Comparison of ENCODE assay signal across 25 mouse cellular contexts in the genomic region with DNA sequence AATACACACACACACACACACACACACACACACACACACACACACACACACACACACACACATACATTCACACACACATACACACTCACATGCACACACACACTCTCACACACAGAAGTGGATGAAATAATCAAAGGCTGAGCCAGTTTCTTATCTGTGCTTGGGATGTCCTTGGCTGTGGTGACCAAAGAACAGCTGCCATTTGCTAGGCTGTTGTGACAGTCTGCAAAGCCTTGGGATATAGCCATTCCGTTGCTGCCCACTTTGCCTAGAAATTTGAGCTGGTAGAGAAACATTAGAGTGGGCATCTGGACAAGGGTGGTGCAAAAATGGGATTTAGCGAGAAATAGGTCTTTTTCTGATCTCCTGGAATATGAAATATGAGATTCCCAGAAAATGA. TPM values are rescaled to one million over a fixed set of nuclear protein-coding genes. Genes with fewer than 3 reads are reported as not detected.
A peak's percentile ranks its signal among the peaks of the same experiment; 100 is the strongest.
DNase-seq lines count a peak whose midpoint lies in the region; ATAC-seq and TF ChIP-seq lines count a peak whose summit lies in the region.
"Had no signal": no experiment of that assay in that cellular context is flagged by ENCODE, and none has a peak within 500 bp of the region (broad histone marks: within the 10 kb centered on the region; RNA-seq: fewer than 3 reads in every experiment).

No protein-coding gene starts in this region.

- DNase-seq in embryonic facial prominence, embryonic 14.5 days (ENCODE audit: low spot score) = peak; percentile 9
- DNase-seq in embryonic facial prominence, embryonic 10.5 days (ENCODE audit: low spot score) = no peak
- no peak for DNase-seq in layer of hippocampus, adult 2 months (ENCODE audit: low spot score in 2 of 2)
- no peak for DNase-seq in layer of hippocampus, adult 9-10 months (ENCODE audit: low spot score)
- peak; percentile 73 for DNase-seq in adrenal gland, adult 2 months
- peak; percentile 42 to 51 for DNase-seq in heart, postnatal 10 days
- DNase-seq in spleen, postnatal 14 days (ENCODE audit: low spot score in 2 of 2) = no peak
- DNase-seq: cerebellum, adult 9-11 months; kidney, adult 18-20 months; right cerebral cortex, adult 18-20 months; thymus, postnatal 4 days had no signal

- intact Hi-C loops in heart, postnatal 10 days (cut with DNase I) = no loop called here

- no peak for TF ChIP-seq CTCF in layer of hippocampus, adult 2 months (conservative IDR thresholded peaks at IDR 0.05)

- H3K27me3 ChIP-seq in embryonic facial prominence, embryonic 14.5 days (replicated peaks; ENCODE audit: control insufficient read depth, insufficient read depth, low read length) = no peaks in the 10 kb centered on the region
- no peaks in the 10 kb centered on the region for H3K27me3 ChIP-seq in embryonic facial prominence, embryonic 10.5 days (replicated peaks; ENCODE audit: low read depth, poor library complexity, severe bottlenecking)
- H3K27me3 ChIP-seq: embryonic facial prominence, embryonic 15.5 days; limb, embryonic 15.5 days; liver, embryonic 15.5 days; Patski had no signal

- H3K4me2 ChIP-seq in embryonic facial prominence, embryonic 14.5 days (ENCODE audit: low read depth, low read length) = no peak overlapping the region
- H3K4me2 ChIP-seq: embryonic facial prominence, embryonic 15.5 days; limb, embryonic 15.5 days; liver, embryonic 15.5 days had no signal

- no peak for ATAC-seq in embryonic facial prominence, embryonic 14.5 days (ENCODE audit: low read depth)
- no peak for ATAC-seq in activated CD4-positive, CD25-positive, alpha-beta regulatory T cell, adult 4 months
- ATAC-seq: CD4-positive, CD25-positive, alpha-beta regulatory T cell, adult 4 months; Patski had no signal

- H3K9me3 ChIP-seq in embryonic facial prominence, embryonic 14.5 days (ENCODE audit: control insufficient read depth, low read length) = no peaks in the 10 kb centered on the region
- no peaks in the 10 kb centered on the region for H3K9me3 ChIP-seq in embryonic facial prominence, embryonic 10.5 days
- H3K9me3 ChIP-seq: embryonic facial prominence, embryonic 15.5 days; limb, embryonic 15.5 days; liver, embryonic 15.5 days had no signal

- H3K4me3 ChIP-seq in embryonic facial prominence, embryonic 14.5 days (ENCODE audit: low read depth, low read length) = no peak overlapping the region
- H3K4me3 ChIP-seq in embryonic facial prominence, embryonic 10.5 days = no peak overlapping the region
- no peak overlapping the region for H3K4me3 ChIP-seq in layer of hippocampus, adult 2 months
- H3K4me3 ChIP-seq: embryonic facial prominence, embryonic 15.5 days; limb, embryonic 15.5 days; liver, embryonic 15.5 days had no signal

- no peak overlapping the region for H3K9ac ChIP-seq in embryonic facial prominence, embryonic 14.5 days (ENCODE audit: low read depth, low read length)
- H3K9ac ChIP-seq: embryonic facial prominence, embryonic 15.5 days; limb, embryonic 15.5 days; liver, embryonic 15.5 days had no signal

- no peak overlapping the region for H3K27ac ChIP-seq in embryonic facial prominence, embryonic 14.5 days (replicated peaks; ENCODE audit: low read depth, low read length)
- no peak overlapping the region for H3K27ac ChIP-seq in embryonic facial prominence, embryonic 10.5 days (replicated peaks)
- peak overlapping the region; percentile 78 for H3K27ac ChIP-seq in layer of hippocampus, adult 2 months
- H3K27ac ChIP-seq: embryonic facial prominence, embryonic 15.5 days; kidney, postnatal 0 days; limb, embryonic 15.5 days; liver, embryonic 15.5 days had no signal

- H3K4me1 ChIP-seq in embryonic facial prominence, embryonic 14.5 days (ENCODE audit: control insufficient read depth, insufficient read depth, low read length) = no peaks in the 10 kb centered on the region
- peaks cover 7% of the 10 kb centered on the region for H3K4me1 ChIP-seq in embryonic facial prominence, embryonic 10.5 days
- H3K4me1 ChIP-seq: embryonic facial prominence, embryonic 15.5 days; limb, embryonic 15.5 days; liver, embryonic 15.5 days had no signal

- no peaks in the 10 kb centered on the region for H3K36me3 ChIP-seq in embryonic facial prominence, embryonic 14.5 days (ENCODE audit: control insufficient read depth, insufficient read depth, low read length)
- no peaks in the 10 kb centered on the region for H3K36me3 ChIP-seq in embryonic facial prominence, embryonic 10.5 days (replicated peaks)
- H3K36me3 ChIP-seq: embryonic facial prominence, embryonic 15.5 days; limb, embryonic 15.5 days; liver, embryonic 15.5 days had no signal

- 55% methylated on average over 2 of the region's 2 CpGs for WGBS in embryonic facial prominence, embryonic 14.5 days
- 76% methylated on average over 2 of the region's 2 CpGs for WGBS in embryonic facial prominence, embryonic 10.5 days

RNA-seq across cellular contexts. Expression of a gene that starts 32.3 kb away (rescaled TPM):
- 0.08 TPM in 1 of 2 replicates, not detected in the other for polyA plus RNA-seq in embryonic facial prominence, embryonic 14.5 days (2014; fragmentation: Nextera tagmentation; extraction: Ambion mirVana)
- 0.47 TPM in 1 of 2 replicates, not detected in the other for polyA plus RNA-seq in embryonic facial prominence, embryonic 10.5 days (2016; fragmentation: Nextera tagmentation; extraction: Ambion mirVana)
- total RNA-seq in layer of hippocampus, adult 2 months (2021) = not detected
- not detected for total RNA-seq in adrenal gland, adult 2 months (2021)
- polyA plus RNA-seq in adrenal gland, adult 2 months (2012; rRNA removed) = not detected in 2 replicates
- total RNA-seq in heart, postnatal 10 days (2021) = not detected
- 1 to 10 TPM; 1.5 to 1.7 TPM for polyA plus RNA-seq in activated CD4-positive, CD25-positive, alpha-beta regulatory T cell, adult 4 months (2017; shearing (Covaris generic))
- total RNA-seq: ES-E14; gastrocnemius, adult 8-10 months; layer of hippocampus, postnatal 36 days; left cerebral cortex, postnatal 36 days had no signal
- polyA plus RNA-seq: embryonic facial prominence, embryonic 15.5 days; hindbrain, embryonic 11.5 days; midbrain, embryonic 16.5 days; Patski had no signal

RNA-seq across cellular contexts. Expression of a gene that starts 47.6 kb away (rescaled TPM):
- polyA plus RNA-seq in embryonic facial prominence, embryonic 14.5 days (2014; fragmentation: Nextera tagmentation; extraction: Ambion mirVana) = 54.3 and 55.3 TPM in 2 replicates
- 18.8 and 19.1 TPM in 2 replicates for polyA plus RNA-seq in embryonic facial prominence, embryonic 10.5 days (2016; fragmentation: Nextera tagmentation; extraction: Ambion mirVana)
- 10 to 100 TPM; 48.7 to 50.2 TPM for total RNA-seq in layer of hippocampus, adult 2 months (2021)
- 10 to 100 TPM; 21.0 to 22.3 TPM for total RNA-seq in adrenal gland, adult 2 months (2021)
- 4.4 and 4.9 TPM in 2 replicates for polyA plus RNA-seq in adrenal gland, adult 2 months (2012; rRNA removed)
- total RNA-seq in heart, postnatal 10 days (2021) = 10 to 100 TPM; 75.1 TPM
- polyA plus RNA-seq in activated CD4-positive, CD25-positive, alpha-beta regulatory T cell, adult 4 months (2017; shearing (Covaris generic)) = 10 to 100 TPM in 1 of 2 experiments, 1 to 10 TPM in 1; 9.7 to 11.0 TPM

RNA-seq across cellular contexts. Expression of a gene that starts 51.2 kb away (rescaled TPM):
- 0.63 and 1.1 TPM in 2 replicates for polyA plus RNA-seq in embryonic facial prominence, embryonic 14.5 days (2014; fragmentation: Nextera tagmentation; extraction: Ambion mirVana)
- 0.15 TPM in 1 of 2 replicates, not detected in the other for polyA plus RNA-seq in embryonic facial prominence, embryonic 10.5 days (2016; fragmentation: Nextera tagmentation; extraction: Ambion mirVana)
- 1 to 10 TPM in 1 of 2 experiments, under 1 TPM in 1; 0.79 to 1.0 TPM for total RNA-seq in layer of hippocampus, adult 2 months (2021)
- total RNA-seq in adrenal gland, adult 2 months (2021) = not detected
- polyA plus RNA-seq in adrenal gland, adult 2 months (2012; rRNA removed) = not detected in 2 replicates
- total RNA-seq in heart, postnatal 10 days (2021) = 1 to 10 TPM; 1.8 TPM
- polyA plus RNA-seq in activated CD4-positive, CD25-positive, alpha-beta regulatory T cell, adult 4 months (2017; shearing (Covaris generic)) = not detected
- total RNA-seq: ES-E14; gastrocnemius, adult 8-10 months; granulocyte monocyte progenitor cell, adult 5-6 weeks had no signal
- polyA plus RNA-seq: CD4-positive, CD25-positive, alpha-beta regulatory T cell, adult 4 months; liver, embryonic 15.5 days; Patski had no signal

Comparison
In these comparisons a context has a peak if more than half of its experiments do, and no peak if none do; other contexts are left out.
1. DNase-seq: peak in embryonic facial prominence, embryonic 14.5 days (single experiment), adrenal gland, adult 2 months (single experiment) and heart, postnatal 10 days (2 of 2); none in embryonic facial prominence, embryonic 10.5 days (single experiment), layer of hippocampus, adult 2 months (0 of 2), layer of hippocampus, adult 9-10 months (single experiment) and spleen, postnatal 14 days (0 of 2).